ENCODE assay signal across 8 mouse cellular contexts in the genomic region with DNA sequence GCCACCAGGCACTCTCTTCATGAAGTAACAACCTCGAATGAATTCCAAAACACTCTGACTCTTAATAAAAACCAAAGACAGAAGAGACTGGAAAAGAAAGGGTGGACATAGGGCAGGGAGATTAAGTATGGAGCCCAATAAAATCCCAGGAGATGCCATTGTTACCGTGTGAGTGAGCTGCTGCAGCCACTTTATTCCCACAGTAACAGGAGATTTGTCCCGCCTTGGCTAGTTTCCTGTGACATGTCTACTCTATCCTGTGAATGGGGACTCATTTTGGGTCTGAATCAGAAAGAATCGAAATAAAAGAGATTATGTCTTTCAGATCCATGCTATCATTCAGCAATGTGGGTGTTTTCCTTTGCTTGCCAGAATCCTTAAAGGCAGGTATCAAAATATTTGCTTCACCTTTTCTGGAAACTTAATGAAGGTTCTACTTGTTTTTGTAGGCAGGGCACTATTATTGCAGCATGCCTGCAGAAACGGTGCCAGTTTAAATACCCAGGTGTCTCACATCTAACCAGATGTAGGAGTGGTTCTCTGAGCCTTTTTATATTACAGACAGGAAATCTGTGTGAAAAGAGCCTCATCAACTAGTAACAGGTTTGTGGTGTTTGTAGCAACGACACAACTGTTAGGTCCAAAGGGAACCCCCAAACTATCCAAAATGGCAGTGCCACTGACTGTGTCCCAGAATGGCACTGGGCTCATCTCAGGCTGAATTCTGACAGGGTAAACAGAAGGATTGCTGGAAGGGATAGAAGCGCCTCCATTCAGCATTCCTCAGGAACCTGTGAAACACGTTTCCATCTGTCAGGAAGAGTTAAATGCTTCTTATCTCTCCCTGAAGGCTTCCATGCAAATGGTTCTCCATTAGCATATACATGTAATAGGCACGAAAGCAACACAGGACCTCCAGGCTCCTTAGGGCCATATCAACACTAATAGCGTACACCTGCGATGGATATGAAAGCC. TPM values are rescaled to one million over a fixed set of nuclear protein-coding genes. Genes with fewer than 3 reads are reported as not detected.
DNase-seq lines count a peak whose midpoint lies in the region; ATAC-seq and TF ChIP-seq lines count a peak whose summit lies in the region.

No protein-coding gene starts in this region.

- H3K4me3 ChIP-seq in kidney, postnatal 0 days (replicated peaks; ENCODE audit: low read depth, low read length), result no peak overlapping the region
- H3K4me3 ChIP-seq in brown adipose tissue, adult 24 weeks (ENCODE audit: insufficient read depth, low read depth, low read length), result no peak overlapping the region
- no peak overlapping the region for H3K4me3 ChIP-seq in hindbrain, embryonic 11.5 days (ENCODE audit: low read depth, low read length)
- H3K4me3 ChIP-seq in midbrain, embryonic 14.5 days (replicated peaks; ENCODE audit: low read depth, low read length), result no peak overlapping the region

- whole genome bisulfite sequencing in kidney, postnatal 0 days, result 46% methylated on average over 11 of the region's 11 CpGs
- 65% methylated on average over 11 of the region's 11 CpGs for WGBS in hindbrain, embryonic 11.5 days
- 33% methylated on average over 11 of the region's 11 CpGs for WGBS in midbrain, embryonic 14.5 days

- H3K27ac ChIP-seq in kidney, postnatal 0 days, result peak overlapping the region; percentile 25; the same call in 1 of the 2 replicates
- peak overlapping the region; percentile 92 for H3K27ac ChIP-seq in brown adipose tissue, adult 24 weeks (replicated peaks; ENCODE audit: low read depth, low read length)
- H3K27ac ChIP-seq in hindbrain, embryonic 11.5 days (ENCODE audit: low read depth, low read length), result peak overlapping the region; percentile 24; the same call in 1 of the 2 replicates
- peak overlapping the region; percentile 86; the same call in 1 of the 2 replicates for H3K27ac ChIP-seq in midbrain, embryonic 14.5 days (replicated peaks; ENCODE audit: low read depth, low read length)

- DNase-seq in kidney, postnatal 0 days (ENCODE audit: low spot score), result no peak
- DNase-seq in kidney, postnatal 10 days, result no peak
- DNase-seq in hindbrain, embryonic 11.5 days (ENCODE audit: low spot score), result no peak
- no peak for DNase-seq in midbrain, embryonic 14.5 days
- no peak for DNase-seq in frontal cortex, adult 2 months (ENCODE audit: extremely low spot score in 1 of 2, low spot score in 1 of 2)
- no peak for DNase-seq in lung, postnatal 25 days (ENCODE audit: low spot score)
- no peak for DNase-seq in embryo, embryonic 9.5 days (ENCODE audit: extremely low spot score)

- TF ChIP-seq CTCF in kidney, postnatal 0 days (IDR thresholded peaks at IDR 0.05; ENCODE audit: low read depth), result no peak

- no peaks in the 10 kb centered on the region for H3K9me3 ChIP-seq in kidney, postnatal 0 days (replicated peaks; ENCODE audit: low read length)
- no peaks in the 10 kb centered on the region for H3K9me3 ChIP-seq in hindbrain, embryonic 11.5 days (ENCODE audit: control insufficient read depth, low read length)
- no peaks in the 10 kb centered on the region for H3K9me3 ChIP-seq in midbrain, embryonic 14.5 days (ENCODE audit: control insufficient read depth, low read length)

- H3K4me1 ChIP-seq in kidney, postnatal 0 days (replicated peaks; ENCODE audit: insufficient read depth, low read length), result peaks cover 26% of the 10 kb centered on the region; the same call in 1 of the 2 replicates
- H3K4me1 ChIP-seq in brown adipose tissue, adult 24 weeks (ENCODE audit: control insufficient read depth, insufficient read depth, insufficient read length, low read length), result peaks cover 20% of the 10 kb centered on the region; the same call in 1 of the 2 replicates
- 0 out of 2 replicates have a peak, but pooled peaks cover 2% of the 10 kb centered on the region for H3K4me1 ChIP-seq in hindbrain, embryonic 11.5 days (replicated peaks; ENCODE audit: control insufficient read depth, insufficient read depth, low read length)
- peaks cover 42% of the 10 kb centered on the region for H3K4me1 ChIP-seq in midbrain, embryonic 14.5 days (ENCODE audit: control insufficient read depth, insufficient read depth, low read length)

- H3K9ac ChIP-seq in kidney, postnatal 0 days (ENCODE audit: low read depth, low read length), result no peak overlapping the region
- H3K9ac ChIP-seq in hindbrain, embryonic 11.5 days (ENCODE audit: low read depth, low read length), result no peak overlapping the region
- H3K9ac ChIP-seq in midbrain, embryonic 14.5 days (replicated peaks; ENCODE audit: low read length), result no peak overlapping the region; the same call in 1 of the 2 replicates

- no peak for ATAC-seq in kidney, postnatal 0 days (replicated peaks; ENCODE audit: low FRiP score, low read depth)
- ATAC-seq in hindbrain, embryonic 11.5 days (ENCODE audit: low FRiP score), result no peak
- no peak for ATAC-seq in midbrain, embryonic 14.5 days (ENCODE audit: low FRiP score, low TSS enrichment)

- no peak overlapping the region for H3K4me2 ChIP-seq in kidney, postnatal 0 days (ENCODE audit: low read length)
- H3K4me2 ChIP-seq in hindbrain, embryonic 11.5 days (replicated peaks; ENCODE audit: low read depth, low read length), result no peak overlapping the region
- H3K4me2 ChIP-seq in midbrain, embryonic 14.5 days (ENCODE audit: low read length), result no peak overlapping the region

- no peaks in the 10 kb centered on the region for H3K36me3 ChIP-seq in kidney, postnatal 0 days (ENCODE audit: insufficient read depth, low read length)
- no peaks in the 10 kb centered on the region for H3K36me3 ChIP-seq in hindbrain, embryonic 11.5 days (ENCODE audit: control insufficient read depth, insufficient read depth, low read length)
- H3K36me3 ChIP-seq in midbrain, embryonic 14.5 days (ENCODE audit: control insufficient read depth, insufficient read depth, low read length), result no peaks in the 10 kb centered on the region

- H3K27me3 ChIP-seq in kidney, postnatal 0 days (ENCODE audit: insufficient read depth, low read length), result no peaks in the 10 kb centered on the region
- H3K27me3 ChIP-seq in hindbrain, embryonic 11.5 days (ENCODE audit: control insufficient read depth, insufficient read depth, low read length), result no peaks in the 10 kb centered on the region
- H3K27me3 ChIP-seq in midbrain, embryonic 14.5 days (ENCODE audit: control insufficient read depth, insufficient read depth, low read length), result no peaks in the 10 kb centered on the region

RNA-seq across cellular contexts. Expression of a gene that starts 55.5 kb away (rescaled TPM):
- polyA plus RNA-seq in kidney, postnatal 0 days (2015; fragmentation: Nextera tagmentation; extraction: Ambion mirVana), result 41.6 and 44.1 TPM in 2 replicates
- 22.6 and 29.2 TPM in 2 replicates for polyA plus RNA-seq in brown adipose tissue, adult 24 weeks (2012; ENCODE audit: insufficient read depth, insufficient read length, missing spikeins)
- polyA plus RNA-seq in hindbrain, embryonic 11.5 days (2014; fragmentation: Nextera tagmentation; extraction: Ambion mirVana), result 45.4 and 64.4 TPM in 2 replicates
- 35.9 and 49.8 TPM in 2 replicates for polyA plus RNA-seq in midbrain, embryonic 14.5 days (2014; fragmentation: Nextera tagmentation; extraction: Ambion mirVana)
- polyA plus RNA-seq in frontal cortex, adult 2 months (2012; rRNA removed), result 34.3 and 37.0 TPM in 2 replicates

Comparison
In these comparisons a context has a peak if more than half of its experiments do, and no peak if none do; other contexts are left out.
1. H3K27ac ChIP-seq: peak in every context shown above with its lines; median percentile 92 in brown adipose tissue, adult 24 weeks; 86 in midbrain, embryonic 14.5 days; 25 in kidney, postnatal 0 days; 24 in hindbrain, embryonic 11.5 days.